Mouse (Mus musculus): ENCODE data around the gene Shc1.

Gene Shc1

GRCm38 (mm10) chr3:89390111-89390515 is 28.1 kb upstream of the Shc1 start:
- in situ Hi-C loops (cut with MboI; ENCODE audit: low sequenced_read_pairs): no loop called here

GRCm38 (mm10) chr3:89390699-89391662 is 27.3 kb upstream of the Shc1 start:
- in situ Hi-C loops (cut with MboI; ENCODE audit: low sequenced_read_pairs): no loop called here

- in situ Hi-C loops (cut with MboI; ENCODE audit: low sequenced_read_pairs): no loop called here
Measured at GRCm38 (mm10) chr3:89391663-89392511, 26.4 kb upstream of the Shc1 start.

GRCm38 (mm10) chr3:89392871-89393311 is 25.4 kb upstream of the Shc1 start:
- in situ Hi-C loops (cut with MboI; ENCODE audit: low sequenced_read_pairs): no loop called here

GRCm38 (mm10) chr3:89393605-89394004 is 24.6 kb upstream of the Shc1 start:
- in situ Hi-C loops (cut with MboI; ENCODE audit: low sequenced_read_pairs): no loop called here

- in situ Hi-C loops (cut with MboI; ENCODE audit: low sequenced_read_pairs): no loop called here
Measured at GRCm38 (mm10) chr3:89394006-89394893, 24.0 kb upstream of the Shc1 start, which contains the start of gene Zbtb7b. Gene Zbtb7b (minus strand): TSS chr3:89394776.

DNA sequence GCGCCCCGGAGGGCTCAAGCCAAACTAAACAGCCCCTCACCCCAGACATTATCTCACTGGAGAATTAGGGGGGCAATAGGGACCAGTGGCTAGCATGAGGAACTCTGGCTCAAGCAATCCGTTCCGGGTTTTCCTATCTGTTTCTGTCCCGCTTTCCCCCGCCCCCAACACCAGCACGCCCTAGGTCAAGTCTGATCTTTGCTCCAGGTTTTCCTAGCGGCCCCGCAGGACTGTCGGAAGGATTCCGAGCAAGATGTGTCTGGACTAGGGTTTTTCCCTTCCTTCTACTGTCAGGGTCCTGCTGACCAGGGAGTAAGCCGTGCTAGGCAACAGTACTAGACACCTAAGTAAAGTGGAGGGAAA is 23.4 kb upstream of the Shc1 start:
- in situ Hi-C loops (cut with MboI; ENCODE audit: low sequenced_read_pairs): no loop called here

- in situ Hi-C loops (cut with MboI; ENCODE audit: low sequenced_read_pairs): no loop called here
Measured at GRCm38 (mm10) chr3:89395419-89395805, 22.8 kb upstream of the Shc1 start.

DNA sequence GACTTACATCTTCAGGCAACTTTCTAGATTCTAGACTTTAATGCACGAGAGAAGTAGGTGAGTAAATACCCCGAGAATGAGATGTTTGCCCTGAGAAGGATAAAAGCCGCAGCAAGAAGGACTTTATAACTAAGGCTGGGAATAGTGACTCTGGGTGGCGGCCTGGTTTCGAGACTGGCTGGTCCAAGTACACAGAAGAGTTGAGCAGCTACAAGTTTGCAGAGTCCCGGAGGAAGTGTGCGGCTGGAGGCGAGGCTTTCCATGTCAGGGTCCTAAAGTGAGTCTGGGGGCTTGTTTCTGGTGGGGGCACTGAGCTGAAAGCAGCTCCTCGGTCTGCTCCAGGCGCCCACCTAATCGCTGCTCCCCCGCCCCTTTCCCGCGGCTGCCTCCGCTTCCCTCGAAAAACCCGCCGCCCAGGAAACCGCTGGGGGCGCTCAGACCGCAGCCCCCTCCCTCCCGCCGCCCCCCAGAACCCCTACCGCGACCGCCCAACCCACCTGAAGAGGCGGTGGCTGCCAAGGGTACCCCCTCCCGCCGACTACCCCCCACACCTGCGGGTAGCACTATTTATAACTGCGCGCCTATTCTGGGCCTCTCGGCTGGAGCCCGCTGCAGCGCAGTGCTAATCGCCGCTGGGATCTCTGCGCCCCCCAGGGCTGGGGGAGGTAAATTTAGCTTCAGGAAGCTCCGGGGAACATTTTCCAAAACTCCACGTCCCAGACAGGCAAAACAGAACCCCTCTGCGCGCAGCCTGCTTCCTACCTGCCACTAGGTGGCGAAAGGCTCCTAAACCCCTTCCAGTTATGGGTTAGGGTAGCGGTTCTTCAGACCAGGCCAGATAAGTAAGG is 22.2 kb upstream of the Shc1 start:
- in situ Hi-C loops (cut with MboI; ENCODE audit: low sequenced_read_pairs): no loop called here

GRCm38 (mm10) chr3:89396654-89397005 is 21.6 kb upstream of the Shc1 start:
- in situ Hi-C loops (cut with MboI; ENCODE audit: low sequenced_read_pairs): no loop called here

- in situ Hi-C loops (cut with MboI; ENCODE audit: low sequenced_read_pairs): no loop called here
Measured at GRCm38 (mm10) chr3:89401329-89401728, 16.9 kb upstream of the Shc1 start.

DNA sequence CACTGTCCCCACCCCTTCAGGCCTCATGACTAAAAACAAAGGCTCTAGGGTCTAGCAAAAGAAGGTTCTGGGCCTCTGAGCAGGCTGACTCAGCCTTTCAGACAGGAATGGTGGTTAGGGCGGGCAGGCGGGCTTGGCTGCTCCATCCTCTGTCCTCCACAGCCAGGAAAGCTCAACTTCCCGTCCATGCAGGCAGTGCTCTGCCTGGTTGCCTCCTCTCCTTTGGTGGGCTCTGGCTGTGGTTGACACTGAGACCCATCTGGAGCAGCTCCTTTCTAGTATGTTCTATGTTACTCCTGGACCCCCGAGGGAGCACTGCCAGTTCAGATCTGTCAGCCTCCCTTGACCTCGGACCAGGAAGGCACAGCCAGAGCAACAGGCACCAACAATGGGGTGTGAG is 15.6 kb upstream of the Shc1 start, which contains the start of gene Lenep:
Gene Lenep (minus strand): TSS at position 101 of the 400 bp plus-strand sequence.
- in situ Hi-C loops (cut with MboI; ENCODE audit: low sequenced_read_pairs): no loop called here

- in situ Hi-C loops (cut with MboI; ENCODE audit: low sequenced_read_pairs): no loop called here
Measured at GRCm38 (mm10) chr3:89406887-89407286, 11.4 kb upstream of the Shc1 start.

DNA sequence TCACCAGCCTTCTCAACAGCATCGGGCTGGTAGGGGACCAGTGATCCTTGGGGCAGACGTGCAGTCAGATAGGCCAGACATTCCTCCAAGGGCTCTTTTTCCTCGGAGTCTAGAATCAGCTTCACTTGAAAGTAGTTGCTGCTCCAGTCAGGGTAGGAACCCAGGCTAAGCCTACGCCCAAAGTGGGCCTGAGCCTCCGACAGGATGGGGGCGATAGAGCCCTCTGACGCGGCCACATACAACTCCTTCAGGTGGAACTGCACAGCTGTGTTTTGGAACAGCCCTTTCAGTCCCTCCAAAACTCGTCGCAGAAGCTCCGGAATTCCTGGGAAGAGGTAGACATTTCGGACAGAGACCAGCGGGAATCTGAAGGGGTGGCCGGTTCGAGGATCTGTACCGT is 9.8 kb upstream of the Shc1 start:
- in situ Hi-C loops (cut with MboI; ENCODE audit: low sequenced_read_pairs): no loop called here

DNA sequence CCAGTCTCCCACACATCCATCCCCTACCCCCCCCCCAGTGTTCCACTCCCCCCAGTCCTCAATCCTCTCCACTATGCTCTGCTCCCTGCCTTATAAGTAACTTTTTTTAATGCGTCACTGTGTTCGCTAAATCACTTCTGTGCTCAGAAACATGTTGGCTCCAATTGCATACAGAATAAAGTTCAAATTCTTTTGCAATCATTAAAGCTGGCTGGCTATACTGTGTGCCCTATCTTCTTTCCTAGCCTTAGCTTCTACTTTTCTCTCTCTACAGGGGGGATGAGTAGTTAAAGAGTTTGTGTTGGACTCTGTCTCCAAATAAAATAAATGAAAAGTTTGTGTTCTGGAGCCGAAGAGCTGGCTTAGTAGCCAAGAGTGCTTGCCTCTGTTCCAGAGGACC is 8.5 kb upstream of the Shc1 start:
- in situ Hi-C loops (cut with MboI; ENCODE audit: low sequenced_read_pairs): no loop called here

DNA sequence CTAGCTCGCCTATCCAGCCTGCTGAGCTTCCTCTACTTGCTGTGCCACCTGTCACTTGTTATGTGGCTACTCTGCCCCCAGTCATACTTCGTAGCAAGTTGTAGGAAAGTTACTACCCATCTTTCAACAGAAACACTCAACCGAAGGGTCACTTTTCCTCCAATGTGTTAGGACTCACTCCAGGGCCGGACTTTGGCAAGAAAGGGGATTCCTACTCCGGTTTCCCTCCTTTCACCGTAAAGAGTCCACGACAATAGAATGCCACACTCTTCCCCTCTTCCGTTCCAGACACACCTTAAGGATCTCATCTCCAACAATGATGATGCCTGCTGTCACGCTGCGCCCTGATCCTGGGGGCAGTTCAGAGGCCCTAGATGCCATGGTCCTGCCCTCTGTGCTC is 7.4 kb upstream of the Shc1 start:
- in situ Hi-C loops (cut with MboI; ENCODE audit: low sequenced_read_pairs): no loop called here

DNA sequence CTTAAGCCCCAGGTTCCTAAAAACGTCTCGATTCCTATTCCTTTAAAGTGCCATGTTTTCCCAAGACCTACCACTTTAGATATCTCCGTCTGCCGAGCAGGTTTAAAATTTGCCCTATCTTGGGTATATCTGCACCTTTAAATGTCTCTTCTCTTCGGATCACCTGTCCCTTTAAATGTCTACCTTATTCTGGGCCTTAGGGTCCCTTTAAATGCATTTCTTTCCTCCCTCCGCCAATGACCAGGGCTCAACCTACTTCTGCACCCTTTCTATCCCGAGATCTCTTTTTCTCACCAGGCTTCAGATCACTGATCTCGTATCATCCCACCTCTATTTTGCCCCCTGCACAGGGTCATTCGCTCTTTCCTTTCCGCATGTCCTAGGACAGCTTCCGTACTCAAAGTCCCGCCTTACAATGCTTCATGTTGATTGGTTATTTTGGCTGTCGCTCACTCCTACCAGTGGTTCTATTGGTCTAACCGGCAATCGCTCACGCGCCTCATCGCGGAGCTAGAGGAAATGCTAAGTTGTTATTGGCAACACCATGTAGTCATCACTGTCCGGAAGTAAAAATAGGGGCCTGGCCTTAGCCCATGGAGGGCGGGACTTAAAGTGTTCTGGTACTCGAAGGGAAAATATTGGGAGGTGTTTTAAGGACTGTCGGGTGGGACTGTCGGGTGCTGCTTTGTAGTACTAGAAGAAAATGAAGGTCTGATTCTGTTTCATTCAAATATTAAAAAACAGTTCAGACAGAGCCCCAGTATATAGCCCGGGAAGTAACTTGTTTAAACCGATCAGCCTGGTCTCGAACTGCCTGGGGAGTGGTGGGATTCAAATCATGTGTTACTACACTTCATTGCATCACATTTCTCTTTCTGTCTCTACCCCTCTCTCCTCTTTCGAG is 6.5 kb upstream of the Shc1 start, which contains the start of gene Flad1:
Gene Flad1 (minus strand): TSS at position 381 of the 904 bp plus-strand sequence.
- in situ Hi-C loops (cut with MboI; ENCODE audit: low sequenced_read_pairs): no loop called here

- in situ Hi-C loops (cut with MboI; ENCODE audit: low sequenced_read_pairs): no loop called here
Measured at GRCm38 (mm10) chr3:89416158-89416557, 2.1 kb upstream of the Shc1 start.

- in situ Hi-C loops (cut with MboI; ENCODE audit: low sequenced_read_pairs): no loop called here
Measured at GRCm38 (mm10) chr3:89417131-89417530, 1.1 kb upstream of the Shc1 start.
